Mouse (Mus musculus) megakaryocyte, adult 5-6 weeks (primary cell): ENCODE data around the gene Cmss1. TPM values are rescaled to one million over a fixed set of nuclear protein-coding genes. Genes with fewer than 3 reads are reported as not detected.

ENCODE experiments used
- ATAC-seq: 2 replicates; pipeline ENCODE4 v1.8.0; 2016; ENCODE audit warnings: mild to moderate bottlenecking, inconsistent platforms; ENCODE audit not compliant: poor library complexity, severe bottlenecking
- total RNA-seq, 2 experiments: library from RNA; stranded (forward) in 1 of 2; stranded (reverse) in 1 of 2; fragments of 153-499, 151-499 nt in 1 of 2; fragments of 221-1000, 200-1000 nt in 1 of 2; gene quantifications; 2 replicates each; pipeline versions ENCODE4 v1.2.3 to v1.2.4; 2015 to 2017

The Cmss1 gene
- total RNA-seq (2015) (4.6 and 6.2 TPM in 2 replicates), total RNA-seq (2017) (18.0 and 20.1 TPM in 2 replicates)

DNA sequence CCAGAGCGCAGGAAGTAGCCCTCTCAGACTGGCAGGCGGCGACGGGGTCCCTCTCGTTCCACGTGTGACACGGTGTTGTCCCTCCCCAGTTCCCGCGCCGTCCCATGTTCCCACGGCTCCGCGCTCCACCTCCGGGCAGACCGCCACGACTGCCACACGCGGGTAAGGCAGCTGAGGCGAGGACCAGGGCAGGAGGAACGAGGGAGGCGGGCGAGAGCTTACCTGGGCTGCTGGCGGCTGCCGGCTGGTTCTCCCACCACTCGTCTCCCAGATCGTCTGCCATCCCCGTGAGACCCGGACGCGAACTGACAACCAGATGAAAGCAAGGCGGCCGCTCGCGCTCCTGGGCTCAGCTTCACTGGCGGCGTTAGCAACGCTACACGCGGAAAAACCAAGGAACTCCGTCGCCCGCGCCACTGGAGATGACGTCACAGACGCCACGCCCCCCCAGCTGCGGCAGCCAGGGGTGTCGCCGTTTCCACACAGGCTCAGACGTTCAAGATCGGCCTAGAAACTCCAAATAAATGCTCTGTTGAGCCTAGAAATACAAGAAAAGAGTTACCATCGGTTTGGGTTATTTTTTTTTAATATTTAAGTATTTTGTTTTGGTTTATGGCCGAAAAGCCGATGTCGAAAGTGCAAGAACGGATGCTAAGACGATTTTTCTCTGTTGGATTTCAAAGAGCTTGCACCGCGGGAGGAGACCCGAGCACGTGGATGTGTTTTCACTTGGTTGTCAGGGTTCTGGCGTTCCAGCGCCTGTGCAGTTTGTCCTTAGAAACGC, at the start of gene Cmss1:
Cmss1 (minus strand) TSS at position 421 of the 784 bp plus-strand sequence.
- ATAC-seq = peak; percentile 97

DNA sequence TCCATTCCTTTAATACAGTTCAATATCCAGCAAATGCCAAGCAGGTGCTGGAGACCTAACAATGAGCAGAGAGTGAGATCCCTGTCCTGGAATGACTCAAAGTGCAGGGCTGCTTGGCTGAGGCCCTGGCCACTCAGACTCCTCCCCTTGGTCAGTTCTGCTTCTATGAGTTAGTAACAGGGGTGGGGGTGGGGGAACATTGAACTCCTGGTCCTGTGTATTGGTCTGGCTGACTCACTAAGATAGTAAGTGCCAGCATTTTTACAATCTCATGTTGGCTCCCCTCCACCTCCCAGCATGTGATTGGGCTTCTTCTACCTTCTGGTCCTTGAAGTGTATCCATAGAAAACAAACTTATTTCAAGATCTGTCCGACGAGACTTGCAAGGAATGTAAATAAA, 43.2 kb upstream of the Cmss1 start:
- ATAC-seq = no peak

DNA sequence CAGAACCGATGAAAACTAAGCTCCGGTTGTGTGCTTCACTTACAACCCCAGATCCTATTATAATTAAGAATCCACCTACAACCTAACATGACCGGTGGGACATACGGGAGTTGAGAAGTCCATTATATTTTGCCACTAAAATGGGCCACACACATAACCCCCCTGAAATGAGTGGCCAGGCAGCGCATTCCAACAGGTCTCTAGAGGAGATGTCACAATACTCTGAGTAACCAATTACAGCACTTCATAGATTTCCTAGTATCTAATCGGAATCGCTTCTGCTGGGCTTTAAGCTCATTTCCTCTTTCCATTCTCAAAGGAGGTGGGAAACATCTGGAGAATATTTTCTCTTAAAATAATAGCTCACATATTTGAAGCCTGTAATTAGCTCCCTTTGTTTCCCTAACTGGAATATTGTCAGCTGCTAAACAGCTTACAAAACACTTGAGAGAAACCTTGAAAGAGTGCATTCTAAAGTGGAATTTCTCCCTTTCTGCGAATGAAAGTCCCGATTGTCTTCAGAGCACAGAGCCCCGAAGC, 34.8 kb upstream of the Cmss1 start:
- no peak for ATAC-seq

DNA sequence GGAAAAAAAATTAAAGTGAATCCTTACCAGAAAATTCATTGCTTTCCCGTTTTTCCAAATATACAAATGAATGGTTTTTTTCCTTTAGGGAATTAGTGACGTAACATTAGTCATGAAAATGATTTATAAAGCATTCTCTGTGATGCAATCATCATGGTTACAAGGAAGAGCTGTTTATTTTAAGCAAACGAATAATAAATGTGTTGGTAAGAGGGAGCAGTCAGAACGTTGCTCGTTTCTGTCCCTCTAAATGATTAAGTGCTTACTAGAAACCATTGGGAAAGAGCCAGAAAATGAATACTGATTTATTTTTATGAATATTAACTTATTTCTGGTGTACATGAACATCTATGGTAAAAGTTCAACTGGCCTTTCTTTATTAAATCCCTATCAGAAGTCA, 28.1 kb upstream of the Cmss1 start:
- no peak for ATAC-seq

DNA sequence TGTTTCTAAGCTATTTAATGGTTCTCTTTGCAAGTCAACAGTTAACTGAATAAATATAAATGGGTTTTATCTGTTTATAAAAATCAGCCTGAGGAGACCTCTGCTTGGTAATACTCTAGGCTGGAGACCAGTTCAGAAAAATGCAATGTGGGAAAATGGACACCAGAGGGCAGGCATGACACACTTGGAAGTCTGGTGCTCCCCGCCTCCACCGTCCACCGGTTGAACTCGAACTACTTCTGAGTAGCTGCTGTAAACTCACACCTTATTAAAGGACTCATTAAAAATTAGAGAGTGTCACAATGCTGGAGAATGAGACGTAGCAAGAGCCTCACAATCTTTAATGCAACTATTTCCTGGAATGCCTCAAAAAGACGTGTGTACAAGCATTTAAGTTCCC, 27.5 kb upstream of the Cmss1 start:
- ATAC-seq = peak; percentile 74

DNA sequence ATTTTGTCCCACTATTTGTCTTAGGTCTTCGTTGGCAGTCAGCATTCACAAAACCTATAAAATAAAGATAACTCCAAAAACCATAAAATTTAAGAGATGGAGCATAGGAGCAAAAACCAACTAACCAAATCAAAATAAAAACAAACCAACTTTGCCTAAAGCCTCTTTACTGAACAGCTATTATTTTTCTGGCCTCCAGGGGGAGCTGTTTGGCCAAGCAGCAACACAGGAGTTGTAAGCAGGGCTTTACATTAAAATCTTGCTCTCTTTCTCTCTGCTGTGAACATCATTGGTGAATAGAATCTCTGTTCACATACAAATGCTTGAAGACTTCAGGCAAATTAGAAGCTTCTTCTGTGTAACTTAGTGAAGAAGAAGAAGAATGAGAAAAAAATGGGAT, 5.1 kb upstream of the Cmss1 start:
- ATAC-seq = peak; percentile 66

DNA sequence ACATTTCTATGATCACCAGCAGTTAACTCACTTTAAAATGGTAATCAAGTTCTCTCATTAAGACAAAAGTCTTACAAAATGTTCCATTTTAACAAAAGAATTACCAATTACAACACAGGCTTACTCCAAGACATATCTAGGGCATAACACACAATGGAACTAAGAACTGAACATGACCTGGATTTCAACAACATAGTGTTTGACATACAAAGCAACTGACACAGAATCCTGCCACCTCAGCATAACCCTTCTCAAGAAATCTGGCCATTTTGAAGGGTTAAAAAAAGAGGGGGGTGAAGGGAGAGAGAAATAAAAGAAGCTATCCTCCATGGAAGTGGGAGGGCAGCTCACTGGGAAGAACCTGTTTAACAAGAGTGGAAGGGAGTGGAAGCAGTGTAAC, 5.6 kb downstream of the Cmss1 start:
- ATAC-seq = no peak

DNA sequence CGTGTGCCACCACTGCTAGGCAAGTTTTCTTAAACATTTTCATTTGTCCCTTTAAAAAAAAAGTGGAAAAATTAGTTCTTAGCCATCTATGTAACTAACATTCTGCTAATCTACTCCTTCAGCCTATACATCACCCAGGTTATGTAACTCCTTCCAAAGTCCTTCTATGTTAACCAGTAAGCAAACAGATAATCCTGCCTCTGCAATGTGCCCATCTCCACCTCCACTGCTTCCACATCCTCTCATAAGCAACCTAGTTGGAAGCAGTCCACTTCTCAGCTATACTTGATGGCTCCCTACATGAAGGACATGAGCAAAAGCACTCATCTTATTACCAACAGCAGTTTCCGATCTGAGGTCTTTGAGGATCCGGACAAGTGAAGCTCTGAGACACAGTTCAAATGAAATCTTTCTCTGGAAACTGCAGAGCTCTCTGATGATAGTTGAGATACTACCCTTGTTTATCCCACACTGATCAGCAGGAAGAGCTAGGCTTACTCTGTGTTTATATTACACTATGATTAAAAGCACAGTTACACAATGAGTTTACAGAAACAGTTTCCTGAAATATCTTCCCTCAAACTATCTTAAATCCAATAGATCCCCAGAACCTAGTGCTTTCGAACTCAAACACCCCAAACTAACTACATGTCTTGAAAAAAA, 9.2 kb downstream of the Cmss1 start:
- ATAC-seq = no peak

DNA sequence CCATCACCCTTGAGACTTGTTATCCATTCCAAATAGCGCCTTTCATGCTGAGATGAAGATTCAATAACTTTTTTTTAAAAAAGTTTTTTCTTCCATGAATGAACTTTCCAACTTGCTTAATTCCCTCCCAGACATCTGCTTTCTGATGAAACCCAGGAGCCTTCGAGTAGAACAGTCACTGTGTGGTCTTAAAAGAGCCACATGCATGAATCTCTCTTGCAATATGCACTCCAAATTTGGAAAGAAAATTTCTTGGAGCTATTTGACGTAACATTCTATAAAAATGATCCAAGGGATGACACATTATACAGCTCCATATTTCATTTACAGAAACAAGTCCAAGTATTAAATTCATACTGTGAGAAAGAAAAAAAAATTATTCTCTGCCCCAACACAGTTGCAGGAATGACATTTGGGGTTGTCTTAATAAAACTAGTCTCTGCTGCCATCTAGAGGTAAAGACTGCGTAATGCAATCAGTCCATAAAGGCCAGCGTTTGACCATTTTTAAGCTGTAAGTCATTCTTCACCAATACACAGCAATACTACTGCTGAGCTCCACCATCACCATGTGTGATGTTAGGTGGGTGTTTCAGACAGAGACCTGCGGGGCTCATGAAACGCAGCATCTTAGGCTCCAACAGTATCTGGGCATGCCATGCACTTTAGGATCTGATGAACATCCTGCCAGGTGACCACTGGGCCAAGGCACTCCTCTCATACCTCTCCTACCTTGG, 13.1 kb downstream of the Cmss1 start:
- peak; percentile 84 for ATAC-seq

DNA sequence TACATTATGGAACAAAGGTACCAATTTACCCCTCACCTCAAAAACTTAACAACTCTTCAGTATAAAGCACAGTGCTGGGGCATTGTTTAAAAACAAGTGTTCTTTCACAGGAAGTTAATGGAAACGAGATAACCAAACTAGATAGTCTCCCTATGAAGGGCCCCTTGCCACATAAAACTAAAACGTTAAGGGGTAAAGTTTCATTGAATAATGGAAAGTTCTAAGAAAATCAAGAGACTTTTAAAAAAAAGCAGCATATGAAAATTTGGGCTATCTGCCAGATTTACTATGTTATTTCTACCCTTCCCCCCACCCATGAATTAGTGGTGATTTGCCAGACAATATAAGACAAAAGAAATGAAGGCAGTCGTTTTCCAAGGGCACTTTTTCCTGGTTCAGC, 21.5 kb downstream of the Cmss1 start:
- ATAC-seq = no peak

DNA sequence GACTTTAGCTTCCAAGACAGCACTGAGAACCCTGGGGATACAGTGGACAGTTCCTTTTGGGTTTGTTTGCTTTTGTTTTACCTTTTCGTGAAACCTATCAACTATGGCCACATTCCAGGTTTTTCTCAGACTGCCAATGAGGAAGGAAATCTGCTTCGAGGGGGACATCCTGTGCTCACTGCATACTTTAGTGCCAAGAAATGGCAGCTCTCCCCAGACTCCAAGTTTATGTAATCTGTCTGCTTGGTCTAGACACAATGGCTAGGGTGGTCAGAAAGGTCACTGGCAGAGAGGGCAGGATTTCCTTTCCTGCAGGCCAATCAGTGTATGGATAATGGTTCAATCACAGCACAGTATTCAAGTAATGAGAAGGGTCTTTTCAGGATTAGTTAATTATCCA, 24.7 kb downstream of the Cmss1 start:
- no peak for ATAC-seq

DNA sequence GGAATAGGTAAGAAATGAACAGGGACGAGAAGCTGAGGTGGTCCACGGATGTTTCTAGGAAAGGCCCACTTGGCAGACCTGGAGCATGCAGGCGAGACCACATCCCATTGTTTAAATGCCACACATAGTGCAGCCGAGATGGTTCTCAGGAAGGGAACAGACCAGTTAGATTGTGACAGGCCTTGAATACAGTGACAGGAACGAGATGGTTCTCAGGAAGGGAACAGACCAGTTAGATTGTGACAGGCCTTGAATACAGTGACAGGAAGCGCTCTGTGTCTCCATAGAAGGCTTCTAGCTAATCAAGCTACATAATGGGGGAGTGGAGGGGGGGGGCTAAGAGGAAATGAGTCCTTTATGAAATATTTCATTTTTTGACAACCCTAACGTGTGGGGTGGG, 26.6 kb downstream of the Cmss1 start:
- peak; percentile 59 for ATAC-seq

DNA sequence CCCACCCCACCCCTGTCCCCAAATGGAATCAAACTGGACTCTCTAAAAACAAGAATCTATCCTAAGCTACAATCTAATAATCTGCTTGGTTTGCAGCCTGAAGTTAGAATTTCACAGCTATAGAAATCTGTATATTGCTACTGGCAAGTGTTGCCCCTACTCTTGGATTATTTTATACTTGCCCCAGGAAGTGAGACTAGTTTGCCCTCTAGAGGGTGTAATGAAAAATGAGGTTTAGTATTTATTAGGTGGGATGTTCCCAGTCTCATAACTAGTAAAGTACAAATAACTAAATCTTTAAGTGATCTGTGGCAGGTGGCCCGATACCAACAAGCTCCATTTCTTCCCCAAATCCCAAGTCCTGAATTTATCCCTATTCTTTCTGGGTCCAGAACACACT, 29.1 kb downstream of the Cmss1 start:
- ATAC-seq = no peak

DNA sequence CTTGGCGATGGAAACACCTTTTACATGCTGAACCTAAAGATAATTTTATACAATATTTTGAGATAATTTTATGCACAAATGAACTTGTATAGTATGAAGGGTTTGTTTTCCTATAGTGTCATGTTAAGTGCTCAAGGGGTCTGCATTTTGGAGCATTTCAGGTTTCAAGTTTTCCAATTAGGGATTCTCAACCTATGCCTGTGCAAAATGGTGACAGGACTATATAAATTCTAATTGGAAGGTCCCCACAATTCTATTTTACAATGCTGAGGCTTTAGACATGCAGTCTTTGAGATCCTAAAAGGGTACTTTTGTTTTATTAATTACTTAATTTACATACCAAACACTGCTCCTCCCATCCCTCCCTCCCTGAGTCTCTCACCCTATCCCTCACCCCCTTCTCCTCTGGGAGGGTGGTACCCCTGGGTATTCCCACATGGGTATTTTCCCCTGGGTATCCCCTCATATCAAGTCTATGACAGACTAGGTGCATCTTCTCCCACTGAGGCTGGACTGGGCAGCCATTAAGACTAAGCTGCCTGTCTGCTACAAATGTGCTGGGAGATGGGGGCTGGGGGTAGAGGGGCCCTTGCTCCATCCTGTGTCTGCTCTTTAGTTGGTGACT, 30.8 kb downstream of the Cmss1 start:
- no peak for ATAC-seq

DNA sequence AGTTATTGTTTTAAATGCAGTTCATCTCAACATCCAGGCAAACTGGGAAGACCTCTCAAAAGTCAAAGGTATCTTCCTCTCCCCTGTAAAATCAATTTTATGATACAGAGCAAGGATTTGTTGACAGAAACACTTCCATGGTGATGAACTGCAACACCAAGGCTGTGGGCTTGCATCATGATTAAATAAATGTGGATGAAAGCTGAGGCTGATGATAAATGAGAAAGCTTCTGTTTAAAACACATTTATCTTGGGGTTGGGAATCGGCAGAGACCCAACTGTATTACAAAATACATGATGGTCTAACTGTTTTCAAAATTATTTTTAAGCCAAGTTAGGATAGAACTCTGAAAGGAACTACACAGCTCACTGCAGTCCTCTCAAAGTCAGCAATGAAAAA, 32.8 kb downstream of the Cmss1 start:
- ATAC-seq = no peak

DNA sequence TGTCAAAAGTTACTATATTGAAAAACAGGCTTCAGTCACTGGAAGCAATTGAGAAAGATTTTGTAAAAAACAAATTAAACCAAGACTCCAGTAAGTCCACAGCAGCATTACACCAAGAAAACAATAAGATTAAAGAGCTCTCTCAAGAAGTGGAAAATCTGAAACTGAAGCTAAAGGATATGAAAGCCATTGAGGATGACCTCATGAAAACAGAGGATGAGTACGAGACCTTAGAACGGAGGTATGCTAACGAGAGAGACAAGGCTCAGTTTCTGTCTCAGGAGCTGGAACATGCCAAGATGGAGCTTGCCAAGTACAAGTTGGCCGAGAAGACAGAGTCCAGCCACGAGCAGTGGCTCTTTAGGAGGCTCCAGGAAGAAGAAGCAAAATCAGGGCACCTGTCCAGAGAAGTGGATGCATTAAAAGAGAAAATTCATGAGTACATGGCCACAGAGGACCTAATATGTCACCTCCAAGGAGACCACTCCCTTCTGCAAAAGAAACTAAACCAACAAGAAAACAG, 35.8 kb downstream of the Cmss1 start:
- ATAC-seq = 0 out of 2 replicates have a peak, but pooled peaks have one; percentile 35

DNA sequence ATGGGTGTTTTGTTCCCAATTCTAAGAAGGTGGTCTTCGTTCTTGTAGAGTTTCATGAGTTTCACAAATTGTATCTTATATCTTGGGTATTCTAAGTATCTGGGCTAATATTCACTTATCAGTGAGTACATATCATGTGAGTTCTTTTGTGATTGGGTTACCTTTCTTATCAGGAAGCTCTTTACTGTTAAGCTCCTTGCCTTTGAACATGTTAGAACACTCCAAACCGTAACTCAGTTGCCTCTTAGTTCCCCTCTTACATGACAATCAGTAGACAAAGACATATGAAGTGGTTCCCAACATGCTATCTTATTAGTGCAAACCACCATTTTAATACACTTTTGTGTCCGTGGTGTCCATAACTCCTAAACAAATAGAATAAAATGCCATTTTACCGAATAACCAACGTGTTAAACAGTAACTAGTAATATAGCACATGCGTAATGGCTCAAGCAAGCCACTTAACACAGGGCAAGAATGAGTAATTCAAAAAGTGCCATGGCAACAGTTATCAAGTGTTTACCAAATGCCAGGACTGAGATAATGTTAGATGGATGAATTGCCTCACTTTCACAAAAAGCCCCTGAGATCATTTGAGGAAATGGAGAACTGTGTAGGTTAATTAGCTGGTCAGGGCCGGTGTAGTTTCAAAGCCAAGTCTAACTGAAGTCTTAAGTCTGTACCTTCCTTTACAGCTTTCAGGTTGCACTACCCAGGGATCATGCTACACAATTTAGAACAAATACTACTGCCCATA, 37.8 kb downstream of the Cmss1 start:
- no peak for ATAC-seq

DNA sequence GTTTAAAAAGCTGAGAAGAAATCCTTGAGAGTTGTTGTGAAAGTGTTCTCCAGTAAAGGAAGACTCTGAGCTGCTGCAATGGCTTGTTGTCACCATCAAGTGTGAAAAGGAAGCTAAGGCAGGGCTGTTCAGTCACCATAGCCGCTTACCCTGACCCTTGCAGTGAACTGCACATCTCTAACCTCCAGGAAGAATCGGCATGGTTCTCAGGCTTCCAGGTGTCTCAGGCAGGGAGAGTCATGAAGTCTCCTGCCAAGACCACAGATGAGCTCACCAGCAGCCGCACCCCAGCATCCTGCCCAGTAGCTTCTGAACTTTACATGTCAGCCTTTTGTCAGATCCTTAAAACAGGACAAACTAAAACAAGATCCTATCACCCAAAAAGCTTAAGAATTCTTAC, 40.4 kb downstream of the Cmss1 start:
- ATAC-seq = no peak

DNA sequence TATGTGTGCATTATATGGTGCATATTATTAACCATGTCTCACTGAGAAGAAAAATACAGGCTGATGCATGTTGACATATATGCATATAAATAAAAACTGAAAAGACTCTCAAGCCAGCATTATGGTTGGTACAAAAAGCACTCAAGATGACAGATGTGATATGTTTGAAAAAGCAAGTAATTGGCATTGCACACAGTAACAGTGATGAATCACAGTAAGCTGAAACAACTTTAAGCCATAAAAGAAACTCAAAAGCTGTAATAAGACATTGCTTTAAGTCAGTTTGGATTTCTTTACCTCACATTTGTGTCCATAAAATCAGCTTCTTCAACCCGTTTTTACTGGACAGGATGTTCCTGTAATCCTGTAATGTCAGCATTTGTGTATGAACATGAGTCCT, 41.9 kb downstream of the Cmss1 start:
- ATAC-seq = no peak

DNA sequence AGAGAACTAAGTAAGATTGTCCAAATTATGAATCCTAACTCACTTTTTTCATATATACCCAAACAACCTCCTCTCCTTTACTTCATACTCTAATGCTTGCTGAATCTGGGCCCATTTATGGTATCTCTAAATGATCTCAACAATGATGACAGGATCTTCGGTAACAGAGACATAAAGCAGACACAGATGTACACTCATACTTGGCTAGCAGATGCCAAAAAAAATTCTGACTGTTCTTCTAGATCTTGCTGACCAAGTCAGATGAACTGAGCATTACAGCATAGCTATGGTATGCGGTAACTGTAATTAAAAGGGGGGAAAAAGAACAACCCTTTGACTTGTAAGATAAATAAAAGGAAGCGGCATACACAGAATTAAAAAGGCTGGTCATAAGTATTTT, 43.2 kb downstream of the Cmss1 start:
- ATAC-seq = no peak
